Mouse (Mus musculus): ENCODE results near the gene Dusp8.

DNA sequence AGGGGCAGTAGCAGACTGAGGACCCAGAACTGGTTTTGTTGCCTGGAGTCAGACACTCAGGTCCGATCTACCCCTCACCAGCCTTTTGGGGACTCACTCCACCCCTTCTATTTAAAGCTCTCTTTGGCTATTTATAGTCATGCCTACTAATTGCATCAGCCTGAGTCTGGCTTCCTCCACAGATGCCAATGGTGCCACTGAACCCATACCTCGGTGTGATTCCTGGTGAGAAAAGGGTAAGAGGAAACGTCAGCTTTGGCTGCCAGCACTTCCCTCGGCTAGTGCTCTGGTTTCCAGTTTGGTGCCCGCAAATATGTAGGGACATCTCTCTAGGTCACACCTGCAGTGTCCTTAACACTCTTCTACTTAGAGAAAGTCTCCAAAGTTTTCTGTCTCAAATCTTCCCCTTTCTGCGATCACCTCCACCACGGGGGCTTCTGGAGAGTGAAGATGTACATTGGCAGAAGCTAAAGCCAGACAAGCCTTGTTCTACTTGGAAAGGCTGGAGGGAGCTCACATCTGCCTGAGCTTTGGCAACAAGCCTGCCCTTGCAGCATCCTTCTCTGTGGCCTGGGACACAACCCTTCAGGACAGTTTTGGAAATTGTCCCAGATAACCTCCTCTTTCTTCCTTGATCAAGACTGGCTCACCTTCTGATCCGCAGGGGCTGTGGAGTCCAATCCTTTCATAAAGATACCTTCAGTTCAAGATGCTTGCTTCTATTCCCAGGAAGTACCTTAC lies 21.3 kb downstream of the Dusp8 start:
- no peak for TF ChIP-seq CTCF (IDR thresholded peaks at IDR 0.05; ENCODE audit: extremely low read depth, insufficient read length, insufficient replicate concordance, low read depth, low read length)
- no peak for TF ChIP-seq POLR2A (IDR thresholded peaks at IDR 0.05; ENCODE audit: low read depth, low read length)

All from small intestine, adult 2 months (tissue).